ENCODE assay signal across 16 mouse cellular contexts in genomic region chr4:58714221-58714620, GRCm38 (mm10).
DNase-seq lines count a peak whose midpoint lies in the region; ATAC-seq lines count a peak whose summit lies in the region.
"Had no signal": no experiment of that assay in that cellular context is flagged by ENCODE, and none has a peak within 500 bp of the region (broad histone marks: within the 10 kb centered on the region; RNA-seq: fewer than 3 reads in every experiment).

No protein-coding gene starts in this region.

- peaks cover 3% of the 10 kb centered on the region for H3K4me1 ChIP-seq in stomach, embryonic 16.5 days (ENCODE audit: control insufficient read depth, insufficient read depth, low read length)
- H3K4me1 ChIP-seq: liver, embryonic 13.5 days; midbrain, embryonic 13.5 days; neural tube, embryonic 13.5 days had no signal

- no peak overlapping the region for H3K4me3 ChIP-seq in stomach, embryonic 16.5 days (replicated peaks; ENCODE audit: low read length)
- H3K4me3 ChIP-seq: forebrain, embryonic 13.5 days; heart, adult 2 months; hindbrain, embryonic 12.5 days; liver, embryonic 13.5 days; midbrain, embryonic 13.5 days; neural tube, embryonic 13.5 days had no signal

- no peak overlapping the region for H3K27ac ChIP-seq in stomach, embryonic 16.5 days (ENCODE audit: low read length)
- H3K27ac ChIP-seq: forebrain, embryonic 13.5 days; heart, adult 2 months; hindbrain, embryonic 12.5 days; liver, embryonic 13.5 days; midbrain, embryonic 13.5 days; neural tube, embryonic 13.5 days had no signal

- H3K9ac ChIP-seq in stomach, embryonic 16.5 days (ENCODE audit: low read length): no peak overlapping the region
- H3K9ac ChIP-seq: forebrain, embryonic 13.5 days; hindbrain, embryonic 12.5 days; liver, embryonic 13.5 days; midbrain, embryonic 13.5 days; neural tube, embryonic 13.5 days had no signal

- peak; percentile 79; the same call in 1 of the 2 replicates for ATAC-seq in stomach, embryonic 16.5 days (ENCODE audit: insufficient read depth, low FRiP score)
- ATAC-seq: forebrain, embryonic 13.5 days; midbrain, embryonic 13.5 days had no signal

- peak overlapping the region; percentile 29; the same call in 1 of the 2 replicates for H3K4me2 ChIP-seq in stomach, embryonic 16.5 days (ENCODE audit: low read depth, low read length)
- H3K4me2 ChIP-seq: forebrain, embryonic 13.5 days; hindbrain, embryonic 12.5 days; liver, embryonic 13.5 days; midbrain, embryonic 13.5 days; neural tube, embryonic 13.5 days had no signal

- WGBS in stomach, embryonic 16.5 days: 43% methylated on average over 13 of the region's 13 CpGs

- peak; percentile 17 to 50 for DNase-seq in lung, adult 18-20 months
- DNase-seq in lung, postnatal 25 days (ENCODE audit: low spot score): no peak
- DNase-seq in forelimb bud, embryonic 11.5 days (ENCODE audit: low read depth, low spot score): peak; percentile 28
- peak; percentile 49 for DNase-seq in kidney, postnatal 14 days
- DNase-seq in left cerebral cortex, postnatal 4 days: no peak
- no peak for DNase-seq in cerebellum, postnatal 36 days
- no peak for DNase-seq in thymus, postnatal 14 days
- DNase-seq: heart, adult 2 months; liver, embryonic 13.5 days; right cerebral cortex, postnatal 4 days; thymus, adult 18-20 months had no signal

- no peaks in the 10 kb centered on the region for H3K36me3 ChIP-seq in stomach, embryonic 16.5 days (ENCODE audit: control insufficient read depth, insufficient read depth, low read length)
- H3K36me3 ChIP-seq: hindbrain, embryonic 12.5 days; liver, embryonic 13.5 days; midbrain, embryonic 13.5 days; neural tube, embryonic 13.5 days had no signal

- H3K27me3 ChIP-seq in stomach, embryonic 16.5 days (ENCODE audit: control insufficient read depth, insufficient read depth, low read length): no peaks in the 10 kb centered on the region
- H3K27me3 ChIP-seq: forebrain, embryonic 13.5 days; hindbrain, embryonic 12.5 days; liver, embryonic 13.5 days; midbrain, embryonic 13.5 days; neural tube, embryonic 13.5 days had no signal

- H3K9me3 ChIP-seq in stomach, embryonic 16.5 days (replicated peaks; ENCODE audit: control insufficient read depth, low read length): no peaks in the 10 kb centered on the region
- H3K9me3 ChIP-seq: forebrain, embryonic 13.5 days; hindbrain, embryonic 12.5 days; liver, embryonic 13.5 days; midbrain, embryonic 13.5 days; neural tube, embryonic 13.5 days had no signal

- intact Hi-C loops in left cerebral cortex, postnatal 4 days (cut with DNase I): no loop called here

Comparison
In these comparisons a context has a peak if more than half of its experiments do, and no peak if none do; other contexts are left out.
1. DNase-seq: peak in lung, adult 18-20 months (2 of 2), forelimb bud, embryonic 11.5 days (single experiment) and kidney, postnatal 14 days (single experiment); none in lung, postnatal 25 days (single experiment), left cerebral cortex, postnatal 4 days (single experiment), cerebellum, postnatal 36 days (0 of 2) and thymus, postnatal 14 days (single experiment).